Comparison of ENCODE assay signal across 19 mouse cellular contexts in the genomic region with DNA sequence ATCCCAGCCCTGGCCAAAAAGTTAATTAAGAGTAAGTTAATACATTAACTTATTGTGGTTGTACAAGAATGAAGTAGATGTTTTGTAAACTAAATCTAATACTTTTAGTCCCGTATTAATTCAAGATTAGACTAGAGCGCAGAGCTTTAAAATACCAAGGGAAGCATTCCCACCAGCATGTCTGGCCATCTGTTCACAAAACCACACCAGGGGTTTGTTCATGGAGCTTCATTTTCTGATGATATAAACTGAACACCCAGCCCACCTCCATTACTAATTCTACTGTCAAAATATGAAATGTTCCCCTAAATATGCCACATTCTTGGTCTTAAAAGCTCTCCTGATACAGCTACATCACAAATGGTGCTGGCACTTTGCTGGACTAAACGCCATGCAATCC. TPM values are rescaled to one million over a fixed set of nuclear protein-coding genes. Genes with fewer than 3 reads are reported as not detected.
DNase-seq lines count a peak whose midpoint lies in the region.
"Had no signal": no experiment of that assay in that cellular context is flagged by ENCODE, and none has a peak within 500 bp of the region (broad histone marks: within the 10 kb centered on the region; RNA-seq: fewer than 3 reads in every experiment).

No protein-coding gene starts in this region.

- intact Hi-C loops in heart, postnatal 14 days (cut with DNase I), result no loop called here

- peak; percentile 2 for DNase-seq in heart, adult 11 months
- DNase-seq in heart, postnatal 14 days, result no peak
- peak; percentile 51 to 80 for DNase-seq in layer of hippocampus, adult 18-20 months (ENCODE audit: low spot score in 2 of 2)
- DNase-seq in layer of hippocampus, adult 9-10 months (ENCODE audit: low spot score), result no peak
- peak; percentile 28 for DNase-seq in brain, adult 2 months (ENCODE audit: low read depth, low spot score)
- peak; percentile 68 for DNase-seq in layer of hippocampus, adult 9-11 months
- no peak for DNase-seq in adrenal gland, postnatal 10 days
- DNase-seq in cerebellum, adult 9-11 months, result no peak
- DNase-seq: adrenal gland, adult 8-10 months; adrenal gland, postnatal 25 days; B cell, adult 2 months; cerebellum, adult 11-12 months; cerebellum, adult 2 months; cerebellum, adult 9-10 months; cerebellum, postnatal 14 days; cerebellum, postnatal 36 days; embryo, embryonic 11 days had no signal

RNA-seq across cellular contexts. Expression of a gene that starts 15.5 kb away (rescaled TPM):
- total RNA-seq in heart, postnatal 14 days (2021), result 10 to 100 TPM; 92.8 to 94.1 TPM
- 10 to 100 TPM; 64.0 to 72.6 TPM for total RNA-seq in layer of hippocampus, adult 18-20 months (2021)
- 100 to 1,000 TPM; 209 TPM for total RNA-seq in adrenal gland, postnatal 10 days (2021)

RNA-seq across cellular contexts. Expression of a gene that starts 30.9 kb away (rescaled TPM):
- total RNA-seq in heart, postnatal 14 days (2021), result 10 to 100 TPM; 39.6 to 42.6 TPM
- total RNA-seq in layer of hippocampus, adult 18-20 months (2021), result 10 to 100 TPM; 43.8 to 45.0 TPM
- 10 to 100 TPM; 47.0 to 50.4 TPM for total RNA-seq in adrenal gland, postnatal 10 days (2021)

RNA-seq across cellular contexts. Expression of a gene that starts 43.2 kb away (rescaled TPM):
- not detected for total RNA-seq in heart, postnatal 14 days (2021)
- total RNA-seq in layer of hippocampus, adult 18-20 months (2021), result not detected
- 1 to 10 TPM; 3.6 to 4.4 TPM for total RNA-seq in adrenal gland, postnatal 10 days (2021)
- total RNA-seq: common myeloid progenitor, adult 5-6 weeks; G1E had no signal

Comparison
In these comparisons a context has a peak if more than half of its experiments do, and no peak if none do; other contexts are left out.
1. DNase-seq: peak in heart, adult 11 months (single experiment), layer of hippocampus, adult 18-20 months (2 of 2), brain, adult 2 months (single experiment) and layer of hippocampus, adult 9-11 months (single experiment); none in heart, postnatal 14 days (0 of 2), layer of hippocampus, adult 9-10 months (single experiment), adrenal gland, postnatal 10 days (single experiment) and cerebellum, adult 9-11 months (single experiment).
2. RNA of a gene that starts 43.2 kb away (total RNA-seq): 3.6 to 4.4 TPM in adrenal gland, postnatal 10 days; not detected in heart, postnatal 14 days and not detected in layer of hippocampus, adult 18-20 months; every median in the first group is over 4 times any median in the second.